Mouse (Mus musculus) frontal cortex, adult 2 months (tissue): ENCODE results near the gene Slc2a4. TPM values are rescaled to one million over a fixed set of nuclear protein-coding genes. Genes with fewer than 3 reads are reported as not detected.
A peak's percentile ranks its signal among the peaks of the same experiment; 100 is the strongest.

Source experiments
- DNase-seq, 2 experiments: peaks; one replicate each; pipeline ENCODE4 v3.0.0; 2022; ENCODE audit warnings: low spot score in 1 of 2; ENCODE audit errors: extremely low spot score in 1 of 2
- polyA plus RNA-seq: library from polyadenylated mRNA; depleted of rRNA; stranded (reverse); fragments of >200 nt; gene quantifications from 2 replicates; pipeline ENCODE4 v1.2.3, GENCODE M21; 2012; rRNA removed

The Slc2a4 gene
- 1.4 and 2.1 TPM in 2 replicates for polyA plus RNA-seq

DNA sequence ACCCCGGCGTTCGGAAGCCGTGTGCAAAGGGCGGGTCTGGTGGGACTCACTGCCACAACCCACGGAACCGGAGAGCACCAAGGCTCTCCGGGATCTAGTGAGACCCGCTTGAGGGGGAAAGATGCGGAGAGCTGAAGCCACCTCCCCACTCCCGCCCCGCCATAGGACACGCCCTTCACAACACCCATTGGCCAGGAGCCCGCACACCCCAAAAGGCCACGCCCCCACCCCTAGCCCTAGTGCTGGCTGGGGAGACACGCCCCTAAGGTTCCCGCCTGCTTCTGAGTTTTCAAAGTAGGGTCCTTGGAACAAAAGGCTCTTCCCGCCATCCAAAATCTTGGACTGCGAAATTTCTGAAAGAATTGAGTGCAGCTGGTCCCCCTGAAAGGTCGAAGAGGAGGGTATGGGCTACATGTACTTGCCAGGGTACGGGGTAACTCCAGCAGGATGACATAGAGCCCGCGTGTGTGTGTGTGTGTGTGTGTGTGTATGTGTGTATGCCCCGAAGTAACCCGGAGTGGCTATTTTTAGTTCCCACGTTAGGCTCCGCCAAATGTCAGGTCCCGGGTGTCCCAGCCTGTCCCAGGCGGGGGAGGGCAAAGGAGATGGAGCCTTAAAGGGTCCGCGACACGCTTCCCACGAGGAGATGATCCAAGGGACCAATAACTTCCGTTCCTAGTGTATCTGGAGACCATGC is at the start of gene Slc2a4:
Gene Slc2a4 (minus strand): TSS at position 123 of the 697 bp plus-strand sequence.
- DNase-seq = peak in 1 of 2 experiments; percentile 53

DNA sequence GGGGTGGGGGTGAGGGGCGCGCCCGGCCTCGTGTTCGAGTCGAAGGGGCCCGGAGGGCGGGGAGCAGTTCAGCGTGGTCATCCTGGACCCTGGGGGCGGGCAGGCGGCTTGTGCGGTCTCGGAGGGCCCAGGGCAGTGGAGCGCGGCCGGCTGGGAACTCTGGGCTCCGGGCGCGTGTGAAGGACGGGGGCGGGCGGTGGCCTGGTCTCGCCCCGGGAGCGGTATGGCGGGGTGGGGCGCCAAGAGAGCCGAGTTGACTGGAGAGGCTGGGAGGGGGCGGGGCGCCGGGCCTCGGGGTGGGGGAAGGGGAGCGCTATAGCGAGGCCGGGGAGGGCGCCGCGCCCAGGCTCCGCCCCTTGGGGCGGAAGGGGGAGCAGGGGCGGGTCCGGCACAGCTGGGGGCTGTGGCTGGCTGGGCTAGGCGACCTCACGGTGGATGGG is 49.1 kb upstream of the Slc2a4 start:
- DNase-seq = peak in 1 of 2 experiments; percentile 63

DNA sequence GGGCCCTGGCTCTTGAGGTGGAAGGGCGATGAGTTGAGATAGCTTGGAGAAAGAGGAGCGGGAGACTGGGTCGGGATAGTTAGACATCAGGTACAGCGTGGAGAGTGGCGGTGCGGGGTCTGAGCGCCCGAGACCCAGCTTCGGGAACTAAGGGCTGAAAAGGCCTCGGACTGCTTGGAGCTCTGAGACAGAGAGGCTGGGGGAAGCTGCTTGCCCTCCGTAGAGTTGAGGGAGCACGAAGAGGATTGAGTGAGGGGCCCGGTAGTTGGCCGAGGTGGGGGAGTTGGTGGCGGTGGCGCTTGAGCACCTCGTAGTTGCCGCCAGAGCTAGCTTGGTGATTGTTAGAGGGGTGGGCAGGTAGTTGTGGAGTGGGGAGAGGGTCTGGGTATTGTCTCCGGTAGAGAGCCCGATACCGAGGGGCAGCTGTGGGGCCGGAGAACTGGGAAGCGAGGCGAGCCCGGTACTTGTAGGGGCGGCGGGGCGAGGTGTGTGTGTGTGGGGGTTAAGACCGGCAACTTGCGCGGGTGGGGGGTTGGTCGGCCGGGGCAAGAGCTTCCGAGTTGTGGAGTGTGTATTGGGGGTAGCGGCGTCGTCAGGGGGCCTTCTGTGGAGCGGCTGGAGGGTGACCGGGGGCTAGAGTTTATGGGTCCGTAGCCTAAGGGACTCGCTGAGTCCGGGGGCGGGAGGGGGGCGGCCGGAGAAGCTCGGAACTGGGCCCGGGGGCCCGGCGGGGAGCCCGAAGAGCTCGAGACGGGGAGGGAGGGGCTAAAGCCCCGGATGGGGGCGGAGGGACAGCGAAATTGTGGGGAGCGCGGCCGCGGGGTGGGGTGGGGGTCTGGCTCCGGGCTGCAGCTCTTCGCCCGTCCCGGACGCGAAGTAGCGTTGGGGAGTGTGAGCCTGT is 48.4 kb upstream of the Slc2a4 start:
- DNase-seq = no peak

DNA sequence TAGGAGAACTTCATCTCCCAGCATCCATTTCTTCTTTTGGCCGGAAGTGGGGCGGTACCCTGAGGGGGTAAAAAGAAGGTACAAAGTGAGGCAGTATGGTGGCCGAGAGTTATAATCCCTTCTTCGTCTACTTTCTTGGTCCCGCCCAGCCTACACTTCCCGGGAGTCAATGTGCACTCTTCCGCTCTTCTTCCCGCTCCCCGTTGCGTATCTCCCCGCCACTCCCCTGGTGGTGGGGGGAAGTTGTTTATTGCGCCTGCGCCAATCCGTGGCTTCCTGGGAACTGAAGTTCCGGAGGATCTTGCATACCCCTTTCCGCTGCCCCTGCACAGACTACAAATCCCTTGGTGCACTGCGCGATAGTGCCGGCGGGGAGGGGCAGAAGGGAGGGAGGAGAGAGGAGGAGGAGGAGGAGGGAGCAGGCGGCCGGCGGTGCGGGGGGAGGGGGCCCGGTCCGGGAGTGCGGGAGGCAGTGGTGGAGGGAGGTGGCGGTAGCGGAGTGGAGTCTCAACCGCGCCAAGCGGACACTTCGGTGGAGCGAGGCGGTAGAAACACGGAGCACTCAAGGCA is 47.5 kb upstream of the Slc2a4 start, which contains the start of gene Phf23:
Gene Phf23 (plus strand): TSS at position 387 of the 570 bp plus-strand sequence.
- peak; percentile 98 for DNase-seq

DNA sequence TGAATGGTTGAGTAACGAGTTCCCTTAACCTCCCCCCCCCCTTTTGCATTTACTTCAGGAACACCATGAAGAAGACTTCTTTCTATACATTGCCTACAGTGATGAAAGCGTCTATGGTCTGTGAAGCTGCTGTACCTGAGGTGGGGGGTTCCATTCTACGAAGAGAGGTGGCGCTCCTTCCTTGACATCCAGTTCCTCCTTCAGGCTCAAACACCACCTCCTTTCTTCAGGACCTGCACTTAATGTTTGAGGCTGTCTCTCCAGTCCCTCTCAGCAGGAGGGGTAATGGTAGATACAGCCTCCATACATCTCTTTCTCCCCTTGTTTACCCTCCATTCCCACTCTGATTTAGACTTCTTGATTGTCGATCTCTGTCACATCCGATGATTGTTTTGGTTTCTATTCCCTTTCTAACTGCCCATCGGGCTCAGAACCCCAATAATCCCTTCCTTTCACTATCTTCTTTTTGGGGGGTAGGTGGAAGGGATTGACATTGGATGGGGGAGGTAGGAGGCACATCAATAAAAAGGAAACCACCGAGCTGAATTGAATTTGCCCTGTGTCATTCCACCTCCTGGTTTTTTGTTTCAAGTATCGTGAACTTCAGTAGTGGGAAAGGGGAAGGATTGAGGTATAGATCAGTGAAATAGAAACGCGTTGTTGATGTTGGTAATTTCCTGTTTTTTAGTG is 46.6 kb upstream of the Slc2a4 start:
- DNase-seq = no peak

DNA sequence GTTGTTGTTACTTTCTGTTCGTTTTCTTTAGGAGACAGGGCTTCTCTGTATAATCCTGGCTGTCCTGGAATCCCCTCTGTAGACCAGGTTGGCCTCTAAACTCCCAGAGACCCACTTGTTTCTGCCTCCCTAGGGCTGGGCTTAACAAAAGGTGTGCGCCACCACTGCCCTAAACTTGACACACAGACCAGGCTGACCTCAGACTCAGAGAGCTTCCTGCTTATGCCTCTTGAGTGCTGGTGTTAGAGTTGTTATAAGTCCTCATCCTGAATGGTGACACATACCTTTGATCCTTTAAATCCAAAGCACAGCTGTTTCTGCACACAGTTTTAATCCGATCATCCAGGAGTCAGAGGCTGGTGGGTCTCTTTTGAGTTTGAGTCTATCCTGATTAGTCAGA is 44.9 kb upstream of the Slc2a4 start:
- DNase-seq = no peak

DNA sequence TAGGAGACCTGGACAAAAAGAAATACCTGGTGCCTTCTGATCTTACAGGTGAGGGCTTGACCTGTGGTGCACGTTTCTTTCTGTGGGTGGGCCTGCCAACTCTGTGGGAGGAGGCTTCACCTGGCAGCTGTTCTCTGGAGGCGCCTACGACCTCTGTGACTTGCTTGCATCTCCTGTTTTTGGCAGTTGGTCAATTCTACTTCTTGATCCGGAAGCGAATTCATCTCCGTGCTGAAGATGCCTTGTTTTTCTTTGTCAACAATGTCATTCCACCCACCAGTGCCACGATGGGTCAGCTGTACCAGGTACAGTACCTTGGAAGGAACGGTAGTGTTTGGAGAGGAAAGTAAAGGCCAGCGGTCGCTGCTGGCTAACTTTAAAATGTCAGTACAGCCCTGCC is 44.4 kb upstream of the Slc2a4 start:
- DNase-seq = no peak

DNA sequence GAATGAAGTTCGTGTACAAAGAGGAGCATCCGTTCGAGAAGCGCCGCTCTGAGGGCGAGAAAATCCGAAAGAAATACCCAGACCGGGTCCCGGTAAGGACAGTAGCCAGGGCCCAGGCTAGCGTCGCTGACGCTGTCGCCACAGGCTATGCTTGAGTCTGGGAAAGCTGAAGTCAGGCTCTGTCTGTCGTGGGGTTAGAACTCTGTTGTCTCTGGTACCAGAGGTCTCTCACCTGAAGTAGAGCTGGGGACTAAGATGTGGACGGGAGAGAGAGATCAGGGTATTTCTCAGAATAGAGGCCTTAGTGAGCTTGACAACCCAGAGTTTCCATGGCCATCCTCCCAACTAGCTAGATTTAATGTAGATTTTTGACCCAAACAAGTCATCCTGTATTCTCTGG is 43.7 kb upstream of the Slc2a4 start:
- no peak for DNase-seq

DNA sequence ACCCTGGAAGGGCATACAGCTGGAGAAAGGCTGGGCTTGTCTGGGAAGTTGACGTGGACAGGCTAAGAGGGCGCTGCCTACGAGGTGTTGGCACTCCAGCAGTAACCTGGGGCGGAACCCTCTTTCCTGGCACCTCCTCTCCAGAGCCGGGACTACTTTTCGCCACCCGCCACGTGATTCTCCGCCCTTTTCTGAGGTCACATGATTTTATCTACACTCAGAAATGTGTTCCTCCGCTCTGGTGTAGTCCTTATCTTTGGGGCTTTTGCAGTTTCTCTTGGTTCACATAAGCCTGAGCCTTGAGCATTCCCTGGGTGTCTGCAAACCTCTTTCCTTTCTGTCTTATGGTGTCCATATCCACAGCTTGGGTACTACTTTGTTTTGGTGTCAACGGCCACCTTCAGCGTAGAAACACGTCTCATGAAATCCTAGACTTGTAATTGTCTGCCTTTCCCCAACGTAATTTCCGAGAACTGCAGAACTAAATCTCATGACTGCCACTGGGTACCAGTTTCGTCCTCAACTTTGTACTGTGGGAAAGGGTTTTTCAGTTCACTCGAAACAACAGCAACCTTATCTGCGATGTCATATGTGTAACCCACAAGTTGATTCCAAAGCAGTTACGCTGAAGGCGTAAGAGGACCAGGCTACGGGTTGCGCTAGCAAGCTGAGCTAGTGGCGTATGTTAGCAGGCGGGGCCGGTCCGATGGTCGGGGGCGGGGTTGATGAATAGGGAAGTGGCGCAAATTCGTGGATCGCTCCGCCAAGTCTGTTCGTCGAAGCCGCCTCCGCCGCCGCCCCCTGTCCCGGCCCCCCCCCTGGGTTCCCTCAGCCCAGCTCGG is 43.1 kb upstream of the Slc2a4 start, which contains the start of gene Gabarap:
Gene Gabarap (plus strand): TSS at position 294 of the 842 bp plus-strand sequence.
- DNase-seq = peak; percentile 92 to 98

DNA sequence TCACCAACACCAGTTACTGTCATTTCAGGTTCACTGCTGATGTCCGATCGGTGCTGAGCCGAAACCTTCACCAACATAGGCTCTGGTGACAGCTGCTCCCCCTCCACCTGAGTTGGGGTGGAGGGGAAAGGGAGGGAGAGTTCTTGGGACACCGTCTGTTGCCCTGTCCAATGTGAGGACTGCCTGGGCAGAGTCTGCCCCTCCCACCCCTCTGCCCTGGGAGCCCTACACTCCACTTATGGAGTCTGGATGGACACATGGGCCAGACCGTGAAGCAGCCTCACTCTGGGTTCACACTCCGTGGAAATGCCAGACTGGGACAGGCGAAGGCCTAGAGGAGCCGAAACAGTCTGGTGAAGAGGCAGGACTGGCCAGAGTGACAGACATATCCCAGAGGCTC is 42.0 kb upstream of the Slc2a4 start:
- no peak for DNase-seq

DNA sequence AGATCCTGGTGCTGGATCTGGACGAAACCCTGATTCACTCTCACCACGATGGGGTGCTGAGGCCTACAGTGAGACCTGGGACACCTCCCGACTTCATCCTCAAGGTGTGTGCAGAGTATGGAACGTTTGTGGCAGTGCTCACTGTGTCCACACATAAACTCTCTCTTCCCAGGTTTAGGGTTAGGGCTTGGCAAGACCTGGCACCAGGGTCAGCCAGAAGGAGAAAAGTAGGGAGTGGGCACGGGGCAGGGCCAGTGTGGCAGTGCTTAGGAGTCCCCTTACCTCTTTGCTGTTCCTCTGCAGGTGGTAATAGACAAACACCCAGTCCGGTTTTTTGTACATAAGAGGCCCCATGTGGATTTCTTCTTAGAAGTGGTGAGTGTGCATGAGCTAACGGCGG is 36.4 kb upstream of the Slc2a4 start:
- DNase-seq = no peak

DNA sequence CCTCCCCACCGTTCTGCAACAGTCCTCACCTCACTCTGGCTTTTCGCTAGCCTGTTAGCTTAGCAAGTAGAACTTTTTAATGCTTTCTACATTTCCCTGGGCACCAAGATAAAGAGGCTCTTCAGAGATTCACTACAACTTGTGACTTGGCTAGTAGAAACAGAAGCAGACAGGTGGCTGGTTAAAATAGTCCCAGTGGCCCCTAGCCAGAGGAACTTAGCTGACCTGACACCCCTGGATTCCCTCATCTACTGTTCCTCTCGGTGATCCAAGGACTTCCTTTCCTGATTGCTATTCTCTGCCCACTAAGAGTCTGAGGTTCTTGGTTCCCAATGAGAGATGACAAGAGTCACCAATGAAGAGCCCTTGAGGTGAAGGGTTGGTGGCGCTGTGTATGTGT is 35.4 kb upstream of the Slc2a4 start:
- DNase-seq = no peak

DNA sequence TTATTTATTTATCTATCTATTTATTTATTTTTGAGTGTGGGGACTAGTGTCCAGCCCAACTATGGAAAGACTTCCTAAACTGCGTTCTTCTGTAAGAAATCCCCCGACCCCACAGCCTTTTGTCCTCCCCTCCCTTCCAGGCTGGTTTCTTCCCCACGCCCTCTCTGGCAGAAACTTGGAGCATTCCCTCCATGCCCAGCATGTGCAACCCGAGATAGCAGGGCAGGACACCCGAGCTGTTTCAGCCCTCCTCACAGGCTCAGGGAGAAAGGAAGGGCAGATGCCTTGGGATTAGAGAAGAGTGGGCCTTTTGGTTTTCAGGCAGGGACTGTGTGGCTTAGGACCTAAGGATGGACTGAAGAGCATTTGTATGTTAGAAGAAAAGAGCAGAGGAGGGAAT is 34.9 kb upstream of the Slc2a4 start:
- DNase-seq = no peak

DNA sequence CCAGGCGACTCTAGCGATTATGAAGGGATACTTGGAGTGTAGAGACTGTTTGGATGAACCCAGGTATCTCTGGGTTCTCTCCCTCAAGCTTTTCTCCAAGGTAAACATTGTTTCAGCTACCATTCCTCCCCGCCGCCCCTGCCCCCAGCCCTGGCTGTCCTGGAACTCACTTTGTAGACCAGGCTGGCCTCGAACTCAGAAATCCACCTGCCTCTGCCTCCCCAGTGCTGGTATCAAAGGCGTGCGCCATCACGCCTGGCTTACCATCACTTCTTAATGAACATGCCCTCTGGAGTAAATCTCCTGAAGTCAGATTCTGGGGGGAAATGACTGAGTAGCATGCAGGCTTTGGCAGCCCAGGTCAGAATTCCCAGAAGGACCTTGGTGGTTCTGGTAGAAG is 34.2 kb upstream of the Slc2a4 start, which contains the start of gene Elp5:
Gene Elp5 (minus strand): TSS at position 293 of the 400 bp plus-strand sequence.
- no peak for DNase-seq

DNA sequence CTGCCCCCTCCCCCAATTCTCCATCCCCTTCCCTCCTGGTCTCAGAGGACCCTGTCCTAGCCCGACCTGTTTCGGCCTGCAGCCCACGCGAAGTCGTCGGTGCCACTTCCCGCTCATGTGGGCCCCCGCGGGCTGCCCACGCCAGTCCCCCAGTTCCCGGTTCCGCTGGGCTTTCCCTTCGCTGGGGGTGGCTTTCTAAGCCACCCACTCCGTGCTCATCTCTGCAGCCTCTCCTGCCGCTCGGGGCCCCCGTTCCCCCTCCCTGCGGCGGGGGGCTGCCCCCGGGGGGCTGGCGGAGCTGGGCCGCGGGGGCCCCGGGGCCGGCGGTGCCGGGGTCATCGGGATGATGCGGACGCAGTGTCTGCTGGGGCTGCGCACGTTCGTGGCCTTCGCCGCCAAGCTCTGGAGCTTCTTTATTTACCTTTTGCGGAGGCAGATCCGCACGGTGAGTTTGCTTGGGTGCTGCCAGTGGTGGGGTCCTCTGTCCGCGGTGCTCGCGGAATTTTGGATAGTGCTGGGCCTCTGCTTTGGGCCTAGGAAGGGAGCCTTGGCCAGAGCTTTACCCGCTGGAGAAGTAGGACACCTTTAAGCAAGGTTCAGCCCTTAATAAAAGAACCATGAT is 33.3 kb upstream of the Slc2a4 start, which contains the start of gene Ctdnep1:
Gene Ctdnep1 (plus strand): TSS at position 16 of the 622 bp plus-strand sequence.
- no peak for DNase-seq

DNA sequence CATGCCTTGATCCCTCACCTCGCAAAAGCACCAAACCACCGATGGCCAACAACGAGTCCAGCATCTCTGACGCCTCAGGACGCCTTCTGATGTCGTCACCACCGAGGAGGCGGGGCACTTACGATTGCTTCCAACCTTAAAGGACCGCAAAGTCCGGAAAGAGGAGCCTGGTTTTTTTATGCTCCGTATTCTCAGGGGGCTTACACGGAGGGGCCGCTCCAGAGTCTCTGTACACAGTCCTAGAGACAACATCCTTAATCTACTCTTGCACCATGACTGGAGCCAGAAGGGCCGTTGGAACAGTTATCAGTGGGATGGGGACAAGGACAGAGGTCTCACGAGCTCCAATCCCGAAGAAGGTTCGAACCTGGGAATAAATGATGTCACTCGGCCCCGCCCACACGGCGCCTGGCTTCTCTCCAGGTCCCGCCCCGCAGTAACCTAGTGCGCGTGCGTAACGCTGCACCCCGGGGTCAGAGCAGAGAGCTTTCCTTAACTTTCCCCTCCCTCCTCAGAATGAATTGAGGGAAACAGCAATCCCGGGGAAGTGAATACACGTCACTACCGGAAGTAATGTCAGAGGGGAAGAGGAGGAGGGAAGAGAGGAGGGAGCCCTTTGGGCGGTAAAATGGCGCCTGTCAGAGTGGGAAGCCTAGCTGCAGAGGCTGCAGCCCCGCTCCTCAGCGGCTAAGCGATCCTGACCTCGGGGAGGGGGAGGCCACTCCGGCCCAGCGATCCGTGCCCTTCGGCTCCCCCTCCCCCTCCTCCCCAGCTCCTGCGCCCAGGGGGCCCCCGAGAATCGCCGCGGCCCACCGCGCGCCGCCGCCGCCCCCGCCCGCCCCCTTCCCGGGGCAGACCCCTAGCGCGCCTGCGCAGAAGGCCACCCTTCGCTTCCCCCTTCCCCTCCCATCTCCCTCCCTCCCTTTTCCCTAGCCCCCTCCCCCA is 32.5 kb upstream of the Slc2a4 start:
- peak; percentile 97 to 99 for DNase-seq

DNA sequence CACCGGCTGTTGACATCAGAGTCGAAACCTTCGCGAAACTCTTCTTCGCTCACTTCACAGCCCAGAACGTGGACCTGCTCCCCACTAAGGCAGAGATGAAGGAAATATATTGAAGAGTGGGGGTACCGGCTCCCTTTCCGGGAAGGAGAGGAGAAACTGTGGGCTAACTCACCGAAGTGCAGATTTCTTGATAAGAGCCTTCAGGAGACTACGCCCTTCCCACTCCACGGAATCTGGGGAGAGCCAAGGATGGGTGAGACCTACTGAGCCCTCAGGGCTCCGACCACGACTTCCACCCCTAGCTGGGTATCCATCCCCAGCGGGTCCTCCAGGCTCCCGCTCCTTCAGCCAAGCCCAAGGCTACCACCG is 31.8 kb upstream of the Slc2a4 start:
- DNase-seq = no peak

DNA sequence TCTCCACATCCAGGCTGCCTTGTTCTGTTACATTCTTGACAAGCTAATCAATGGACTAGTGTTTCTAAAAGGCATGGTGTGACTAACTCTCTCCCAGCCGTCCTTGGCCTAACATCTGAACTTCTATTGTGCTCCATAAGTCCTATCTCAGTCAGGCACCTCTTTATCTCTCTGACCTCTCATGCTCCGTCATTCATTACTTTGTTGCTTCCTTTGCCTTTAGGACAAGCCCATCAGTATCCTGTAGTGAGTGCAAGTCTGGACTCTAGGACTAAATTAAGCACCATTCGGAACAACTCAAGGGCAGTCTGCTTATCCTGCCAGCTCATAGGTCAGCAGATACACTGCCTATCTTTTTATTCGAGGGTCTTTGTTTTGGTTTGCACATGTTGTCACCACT is 28.3 kb upstream of the Slc2a4 start:
- DNase-seq = no peak
